Mouse (Mus musculus): Measurements from ENCODE around the gene Hyal1.

- no peak for TF ChIP-seq CTCF (IDR thresholded peaks at IDR 0.05; ENCODE audit: low read depth, low read length)
- TF ChIP-seq POLR2A (IDR thresholded peaks at IDR 0.05; ENCODE audit: borderline replicate concordance, low read depth, low read length): no peak
Observed at GRCm38 (mm10) chr9:107600745-107601144, 24.0 kb downstream of the Hyal1 start.
